Mouse (Mus musculus): ENCODE data around the gene Tmem200b.

DNA sequence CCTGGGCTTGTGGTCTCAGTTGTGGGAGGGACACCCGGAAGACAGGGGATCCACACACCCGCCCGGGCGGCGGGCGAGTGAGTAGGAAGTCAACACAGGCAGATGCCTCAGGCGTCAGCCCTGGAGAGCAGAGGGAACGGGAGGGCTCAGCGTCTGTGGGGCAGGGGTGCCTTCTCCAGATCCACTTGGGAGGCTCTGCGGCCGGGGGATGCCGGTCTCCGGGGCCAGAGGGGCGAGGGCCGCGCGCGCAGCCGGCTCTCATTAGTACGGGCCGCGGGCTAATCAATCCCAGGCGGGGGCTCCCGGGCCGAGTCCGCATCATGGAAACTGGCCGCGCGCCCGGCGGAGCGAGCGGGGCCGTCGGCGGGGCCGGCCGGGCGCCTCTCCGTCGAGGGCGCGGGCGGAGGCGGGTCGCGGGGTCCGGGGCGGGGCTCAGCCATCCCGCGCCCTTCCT, 1.4 kb upstream of the Tmem200b start:
- TF ChIP-seq CTCF (conservative IDR thresholded peaks at IDR 0.05; ENCODE audit: low read length) (no peak), POU5F1 (IDR thresholded peaks at IDR 0.05; ENCODE audit: borderline replicate concordance, low read length) (no peak), NANOG (IDR thresholded peaks at IDR 0.05; ENCODE audit: borderline replicate concordance, low read length) (no peak)

Measured in E14TG2a.4 (cell line).